Comparison of ENCODE assay signal across 20 mouse cellular contexts in genomic region chr4:119190618-119191017, GRCm38 (mm10). TPM values are rescaled to one million over a fixed set of nuclear protein-coding genes. Genes with fewer than 3 reads are reported as not detected.
DNase-seq lines count a peak whose midpoint lies in the region; ATAC-seq and TF ChIP-seq lines count a peak whose summit lies in the region.
"Had no signal": no experiment of that assay in that cellular context is flagged by ENCODE, and none has a peak within 500 bp of the region (broad histone marks: within the 10 kb centered on the region; RNA-seq: fewer than 3 reads in every experiment).

No protein-coding gene starts in this region.

- H3K4me3 ChIP-seq in forebrain, embryonic 10.5 days, result no peak overlapping the region
- no peak overlapping the region for H3K4me3 ChIP-seq in forebrain, embryonic 13.5 days
- peak overlapping the region; percentile 70 for H3K4me3 ChIP-seq in erythroblast, embryonic 14.5 days (replicated peaks)
- peak overlapping the region; percentile 51 for H3K4me3 ChIP-seq in liver, postnatal 0 days (ENCODE audit: low read depth, low read length)
- no peak overlapping the region for H3K4me3 ChIP-seq in forebrain, embryonic 12.5 days (replicated peaks)
- H3K4me3 ChIP-seq: embryonic facial prominence, embryonic 12.5 days; forebrain, embryonic 15.5 days; gastrocnemius, adult 2 months; hindbrain, embryonic 13.5 days; intestine, embryonic 15.5 days; stomach, embryonic 15.5 days had no signal

- no peak for DNase-seq in forebrain, embryonic 10.5 days (ENCODE audit: extremely low spot score, low spot score)
- peak; percentile 20 for DNase-seq in 416B (ENCODE audit: low read depth)
- peak; percentile 77 for DNase-seq in liver, postnatal 0 days
- no peak for DNase-seq in MN1 (ENCODE audit: low spot score)
- DNase-seq in left cerebral cortex, postnatal 14 days (ENCODE audit: low spot score in 2 of 2), result no peak
- DNase-seq: cerebellum, adult 2 months; gastrocnemius, adult 2 months; lung, adult 18-20 months had no signal

- TF ChIP-seq CTCF in liver, postnatal 0 days (IDR thresholded peaks at IDR 0.05; ENCODE audit: low read depth), result no peak

- intact Hi-C loops in left cerebral cortex, postnatal 14 days (cut with DNase I), result no loop called here

- H3K36me3 ChIP-seq in forebrain, embryonic 10.5 days (replicated peaks), result no peaks in the 10 kb centered on the region
- H3K36me3 ChIP-seq in forebrain, embryonic 13.5 days (ENCODE audit: poor library complexity, severe bottlenecking), result no peaks in the 10 kb centered on the region
- H3K36me3 ChIP-seq in erythroblast, embryonic 14.5 days (ENCODE audit: control insufficient read depth), result peaks cover 37% of the 10 kb centered on the region
- peaks cover 18% of the 10 kb centered on the region for H3K36me3 ChIP-seq in liver, postnatal 0 days (replicated peaks; ENCODE audit: insufficient read depth, low read length)
- no peaks in the 10 kb centered on the region for H3K36me3 ChIP-seq in forebrain, embryonic 12.5 days (replicated peaks)
- H3K36me3 ChIP-seq: embryonic facial prominence, embryonic 12.5 days; forebrain, embryonic 15.5 days; hindbrain, embryonic 13.5 days; intestine, embryonic 15.5 days; stomach, embryonic 15.5 days had no signal

- ATAC-seq in forebrain, embryonic 13.5 days, result no peak
- ATAC-seq in liver, postnatal 0 days, result peak; percentile 61
- no peak for ATAC-seq in forebrain, embryonic 12.5 days (ENCODE audit: low FRiP score)
- ATAC-seq: forebrain, embryonic 15.5 days; intestine, embryonic 15.5 days had no signal

- H3K4me1 ChIP-seq in forebrain, embryonic 10.5 days, result peaks cover 8% of the 10 kb centered on the region
- H3K4me1 ChIP-seq in forebrain, embryonic 13.5 days, result peaks cover under 1% of the 10 kb centered on the region; the same call in 1 of the 2 replicates
- peaks cover 78% of the 10 kb centered on the region for H3K4me1 ChIP-seq in erythroblast, embryonic 14.5 days (ENCODE audit: control insufficient read depth)
- peaks cover 20% of the 10 kb centered on the region for H3K4me1 ChIP-seq in liver, postnatal 0 days (ENCODE audit: insufficient read depth)
- no peaks in the 10 kb centered on the region; the same call in 1 of the 2 replicates for H3K4me1 ChIP-seq in forebrain, embryonic 12.5 days
- H3K4me1 ChIP-seq: embryonic facial prominence, embryonic 12.5 days; forebrain, embryonic 15.5 days; hindbrain, embryonic 13.5 days; intestine, embryonic 15.5 days had no signal

- 82% methylated on average over 8 of the region's 8 CpGs for WGBS in forebrain, embryonic 10.5 days
- 91% methylated on average over 8 of the region's 8 CpGs for WGBS in forebrain, embryonic 13.5 days
- 46% methylated on average over 8 of the region's 8 CpGs for WGBS in liver, postnatal 0 days (ENCODE audit: insufficient replicate concordance)
- 82% methylated on average over 8 of the region's 8 CpGs for WGBS in forebrain, embryonic 12.5 days

- H3K27me3 ChIP-seq in forebrain, embryonic 10.5 days (ENCODE audit: poor library complexity, severe bottlenecking), result no peaks in the 10 kb centered on the region
- H3K27me3 ChIP-seq in forebrain, embryonic 13.5 days, result peaks cover 3% of the 10 kb centered on the region; the same call in 1 of the 2 replicates
- H3K27me3 ChIP-seq in erythroblast, embryonic 14.5 days (ENCODE audit: control insufficient read depth), result no peaks in the 10 kb centered on the region
- no peaks in the 10 kb centered on the region for H3K27me3 ChIP-seq in liver, postnatal 0 days (ENCODE audit: insufficient read depth, low read length)
- H3K27me3 ChIP-seq in forebrain, embryonic 12.5 days, result 0 out of 2 replicates have a peak, but pooled peaks cover 1% of the 10 kb centered on the region
- H3K27me3 ChIP-seq: embryonic facial prominence, embryonic 12.5 days; forebrain, embryonic 15.5 days; hindbrain, embryonic 13.5 days; intestine, embryonic 15.5 days; stomach, embryonic 15.5 days had no signal

- no peak overlapping the region for H3K9ac ChIP-seq in forebrain, embryonic 13.5 days
- peak overlapping the region; percentile 73 for H3K9ac ChIP-seq in liver, postnatal 0 days (replicated peaks)
- H3K9ac ChIP-seq in forebrain, embryonic 12.5 days, result no peak overlapping the region
- H3K9ac ChIP-seq: embryonic facial prominence, embryonic 12.5 days; forebrain, embryonic 15.5 days; hindbrain, embryonic 13.5 days; intestine, embryonic 15.5 days; stomach, embryonic 15.5 days had no signal

- H3K27ac ChIP-seq in forebrain, embryonic 10.5 days, result peak overlapping the region; percentile 56; the same call in 1 of the 2 replicates
- H3K27ac ChIP-seq in forebrain, embryonic 13.5 days, result no peak overlapping the region
- peak overlapping the region; percentile 93 for H3K27ac ChIP-seq in liver, postnatal 0 days (ENCODE audit: low read depth)
- H3K27ac ChIP-seq in forebrain, embryonic 12.5 days, result no peak overlapping the region
- H3K27ac ChIP-seq: embryonic facial prominence, embryonic 12.5 days; forebrain, embryonic 15.5 days; gastrocnemius, adult 2 months; hindbrain, embryonic 13.5 days; intestine, embryonic 15.5 days; kidney, postnatal 0 days; macrophage; stomach, embryonic 15.5 days had no signal

- no peaks in the 10 kb centered on the region for H3K9me3 ChIP-seq in forebrain, embryonic 10.5 days
- no peaks in the 10 kb centered on the region for H3K9me3 ChIP-seq in forebrain, embryonic 13.5 days (replicated peaks)
- no peaks in the 10 kb centered on the region for H3K9me3 ChIP-seq in erythroblast, embryonic 14.5 days (ENCODE audit: control insufficient read depth, low read length)
- H3K9me3 ChIP-seq in liver, postnatal 0 days (ENCODE audit: low read length), result no peaks in the 10 kb centered on the region
- no peaks in the 10 kb centered on the region for H3K9me3 ChIP-seq in forebrain, embryonic 12.5 days
- H3K9me3 ChIP-seq: embryonic facial prominence, embryonic 12.5 days; forebrain, embryonic 15.5 days; hindbrain, embryonic 13.5 days; intestine, embryonic 15.5 days; stomach, embryonic 15.5 days had no signal

- H3K4me2 ChIP-seq in forebrain, embryonic 13.5 days, result no peak overlapping the region
- H3K4me2 ChIP-seq in liver, postnatal 0 days (ENCODE audit: low read depth, low read length), result peak overlapping the region; percentile 62
- no peak overlapping the region for H3K4me2 ChIP-seq in forebrain, embryonic 12.5 days
- H3K4me2 ChIP-seq: embryonic facial prominence, embryonic 12.5 days; forebrain, embryonic 15.5 days; hindbrain, embryonic 13.5 days; intestine, embryonic 15.5 days; stomach, embryonic 15.5 days had no signal

- peak; percentile 92 for TF ChIP-seq EP300 in liver, postnatal 0 days (IDR thresholded peaks at IDR 0.05; ENCODE audit: low read depth)

RNA-seq across cellular contexts. Expression of gene Ermap, which starts 0.8 kb away (rescaled TPM):
- 9.8 and 12.3 TPM in 2 replicates for polyA plus RNA-seq in forebrain, embryonic 10.5 days (2016; fragmentation: Nextera tagmentation; extraction: Ambion mirVana)
- polyA plus RNA-seq in forebrain, embryonic 13.5 days (2015; fragmentation: Nextera tagmentation; extraction: Ambion mirVana), result 0.87 and 2.1 TPM in 2 replicates
- polyA plus RNA-seq in erythroblast, embryonic 14.5 days (2012), result 27.7 and 29.4 TPM in 2 replicates
- 125 and 144 TPM in 2 replicates for polyA plus RNA-seq in liver, postnatal 0 days (2015; fragmentation: Nextera tagmentation; extraction: Ambion mirVana)
- under 1 TPM; 0.15 to 0.27 TPM for total RNA-seq in left cerebral cortex, postnatal 14 days (2021)
- 3.6 and 5.1 TPM in 2 replicates for polyA plus RNA-seq in forebrain, embryonic 12.5 days (2016; fragmentation: Nextera tagmentation; extraction: Ambion mirVana)
- total RNA-seq: CH12.LX; gastrocnemius, adult 2 months had no signal
- polyA plus RNA-seq: macrophage had no signal

RNA-seq across cellular contexts. Expression of gene Svbp, which starts 4.5 kb away (rescaled TPM):
- polyA plus RNA-seq in forebrain, embryonic 10.5 days (2016; fragmentation: Nextera tagmentation; extraction: Ambion mirVana), result 126 and 138 TPM in 2 replicates
- polyA plus RNA-seq in forebrain, embryonic 13.5 days (2015; fragmentation: Nextera tagmentation; extraction: Ambion mirVana), result 212 and 215 TPM in 2 replicates
- polyA plus RNA-seq in erythroblast, embryonic 14.5 days (2012), result 49.7 and 52.4 TPM in 2 replicates
- polyA plus RNA-seq in liver, postnatal 0 days (2015; fragmentation: Nextera tagmentation; extraction: Ambion mirVana), result 54.8 and 61.3 TPM in 2 replicates
- total RNA-seq in left cerebral cortex, postnatal 14 days (2021), result 10 to 100 TPM; 19.7 to 22.1 TPM
- 156 and 162 TPM in 2 replicates for polyA plus RNA-seq in forebrain, embryonic 12.5 days (2016; fragmentation: Nextera tagmentation; extraction: Ambion mirVana)

RNA-seq across cellular contexts. Expression of gene Zfp691, which starts 16.6 kb away (rescaled TPM):
- polyA plus RNA-seq in forebrain, embryonic 10.5 days (2016; fragmentation: Nextera tagmentation; extraction: Ambion mirVana), result 10.5 and 10.6 TPM in 2 replicates
- polyA plus RNA-seq in forebrain, embryonic 13.5 days (2015; fragmentation: Nextera tagmentation; extraction: Ambion mirVana), result 9.1 and 9.3 TPM in 2 replicates
- polyA plus RNA-seq in erythroblast, embryonic 14.5 days (2012), result 1.8 and 2.0 TPM in 2 replicates
- 1.8 and 2.1 TPM in 2 replicates for polyA plus RNA-seq in liver, postnatal 0 days (2015; fragmentation: Nextera tagmentation; extraction: Ambion mirVana)
- total RNA-seq in left cerebral cortex, postnatal 14 days (2021), result 1 to 10 TPM; 6.2 to 8.1 TPM
- polyA plus RNA-seq in forebrain, embryonic 12.5 days (2016; fragmentation: Nextera tagmentation; extraction: Ambion mirVana), result 7.8 and 9.9 TPM in 2 replicates

RNA-seq across cellular contexts. Expression of gene Tmem269, which starts 27.4 kb away (rescaled TPM):
- polyA plus RNA-seq in forebrain, embryonic 10.5 days (2016; fragmentation: Nextera tagmentation; extraction: Ambion mirVana), result not detected in 2 replicates
- not detected in 2 replicates for polyA plus RNA-seq in forebrain, embryonic 13.5 days (2015; fragmentation: Nextera tagmentation; extraction: Ambion mirVana)
- polyA plus RNA-seq in erythroblast, embryonic 14.5 days (2012), result not detected in 2 replicates
- polyA plus RNA-seq in liver, postnatal 0 days (2015; fragmentation: Nextera tagmentation; extraction: Ambion mirVana), result not detected in 2 replicates
- under 1 TPM; 0.48 to 0.55 TPM for total RNA-seq in left cerebral cortex, postnatal 14 days (2021)
- not detected in 2 replicates for polyA plus RNA-seq in forebrain, embryonic 12.5 days (2016; fragmentation: Nextera tagmentation; extraction: Ambion mirVana)
- total RNA-seq: gastrocnemius, adult 2 months had no signal
- polyA plus RNA-seq: embryonic facial prominence, embryonic 12.5 days; intestine, embryonic 15.5 days; macrophage; neural tube, embryonic 11.5 days; stomach, embryonic 15.5 days had no signal

RNA-seq across cellular contexts. Expression of gene AU022252, which starts 41.9 kb away (rescaled TPM):
- 32.7 and 41.6 TPM in 2 replicates for polyA plus RNA-seq in forebrain, embryonic 10.5 days (2016; fragmentation: Nextera tagmentation; extraction: Ambion mirVana)
- polyA plus RNA-seq in forebrain, embryonic 13.5 days (2015; fragmentation: Nextera tagmentation; extraction: Ambion mirVana), result 28.0 and 30.9 TPM in 2 replicates
- polyA plus RNA-seq in erythroblast, embryonic 14.5 days (2012), result 1.0 and 1.4 TPM in 2 replicates
- polyA plus RNA-seq in liver, postnatal 0 days (2015; fragmentation: Nextera tagmentation; extraction: Ambion mirVana), result 26.6 and 27.8 TPM in 2 replicates
- 10 to 100 TPM; 31.6 to 34.9 TPM for total RNA-seq in left cerebral cortex, postnatal 14 days (2021)
- 36.2 and 37.8 TPM in 2 replicates for polyA plus RNA-seq in forebrain, embryonic 12.5 days (2016; fragmentation: Nextera tagmentation; extraction: Ambion mirVana)

Comparison
In these comparisons a context has a peak if more than half of its experiments do, and no peak if none do; other contexts are left out.
1. H3K27ac ChIP-seq: peak in forebrain, embryonic 10.5 days (single experiment) and liver, postnatal 0 days (single experiment); none in forebrain, embryonic 13.5 days (single experiment) and forebrain, embryonic 12.5 days (single experiment).
2. DNase-seq: peak in 416B (single experiment) and liver, postnatal 0 days (single experiment); none in forebrain, embryonic 10.5 days (single experiment), MN1 (single experiment) and left cerebral cortex, postnatal 14 days (0 of 2).
3. H3K4me3 ChIP-seq: peak in erythroblast, embryonic 14.5 days (single experiment) and liver, postnatal 0 days (single experiment); none in forebrain, embryonic 10.5 days (single experiment), forebrain, embryonic 13.5 days (single experiment) and forebrain, embryonic 12.5 days (single experiment).